Mouse (Mus musculus): ENCODE measurements around the gene Kpna1. TPM values are rescaled to one million over a fixed set of nuclear protein-coding genes. Genes with fewer than 3 reads are reported as not detected.
"Not testable (repeated sequence)": the region's sequence is repeated elsewhere in the genome, so short reads cannot be mapped to it uniquely, and the experiment has no call there.

The Kpna1 gene
- polyA plus RNA-seq, 1 experiment from 2014 or later = 41.6 TPM

- not testable (repeated sequence) for H3K27me3 ChIP-seq; H3K27ac ChIP-seq; H3K4me1 ChIP-seq; H3K4me3 ChIP-seq; H3K4me2 ChIP-seq (replicated peaks); H3K9ac ChIP-seq; H3K9me3 ChIP-seq; ATAC-seq (ENCODE audit: low FRiP score, low read depth)
- 96% methylated on average over 4 of the region's 4 CpGs for WGBS
- peaks cover 15% of the 10 kb centered on the region for H3K36me3 ChIP-seq
Observed at GRCm38 (mm10) chr16:35998852-35999251, 20.3 kb downstream of the Kpna1 start.

GRCm38 (mm10) chr16:36008396-36008795 lies 29.8 kb downstream of the Kpna1 start:
- no peaks in the 10 kb centered on the region for H3K4me1 ChIP-seq
- WGBS = 93% methylated on average over 3 of the region's 3 CpGs
- H3K27ac ChIP-seq = no peak overlapping the region
- no peaks in the 10 kb centered on the region for H3K27me3 ChIP-seq
- H3K36me3 ChIP-seq = peaks cover 32% of the 10 kb centered on the region
- no peak overlapping the region for H3K4me2 ChIP-seq (replicated peaks)
- no peak overlapping the region for H3K4me3 ChIP-seq
- H3K9ac ChIP-seq = no peak overlapping the region
- no peak for ATAC-seq (ENCODE audit: low FRiP score, low read depth)
- no peaks in the 10 kb centered on the region for H3K9me3 ChIP-seq

DNA sequence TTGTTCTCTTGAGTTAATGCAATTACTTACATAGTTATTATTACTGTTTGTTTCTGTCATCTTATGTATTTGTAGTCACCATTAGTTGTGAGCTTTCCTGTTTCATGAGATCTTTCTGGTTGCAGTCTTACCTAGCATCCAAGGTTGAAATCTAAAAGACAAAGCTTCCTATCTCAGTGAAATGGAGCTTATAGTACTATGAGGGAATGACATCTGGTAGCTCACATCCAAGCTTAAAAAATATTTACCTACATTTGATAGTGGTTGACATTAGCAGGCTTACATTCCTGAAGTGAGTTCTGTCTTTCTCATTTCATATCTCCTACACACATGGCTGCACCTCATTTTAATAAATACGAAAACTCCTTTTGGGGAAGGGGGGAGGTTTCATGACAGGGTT lies 37.8 kb downstream of the Kpna1 start:
- Histone ChIP-seq H3K36me3 (peaks cover 29% of the 10 kb centered on the region), H3K27ac (no peak overlapping the region), H3K9me3 (no peaks in the 10 kb centered on the region), H3K27me3 (no peaks in the 10 kb centered on the region), H3K4me1 (no peaks in the 10 kb centered on the region), H3K4me3 (no peak overlapping the region), H3K4me2 (replicated peaks) (no peak overlapping the region), H3K9ac (no peak overlapping the region)
- ATAC-seq (ENCODE audit: low FRiP score, low read depth) = no peak
- WGBS = 91% methylated on average over 1 of the region's 1 CpGs

GRCm38 (mm10) chr16:36028120-36028519 lies 49.6 kb downstream of the Kpna1 start:
- H3K9me3 ChIP-seq; H3K4me3 ChIP-seq; H3K4me1 ChIP-seq; H3K27me3 ChIP-seq; ATAC-seq (ENCODE audit: low FRiP score, low read depth); H3K27ac ChIP-seq; H3K4me2 ChIP-seq (replicated peaks); H3K9ac ChIP-seq: not testable (repeated sequence)
- peaks cover 52% of the 10 kb centered on the region for H3K36me3 ChIP-seq
- 96% methylated on average over 1 of the region's 2 CpGs for WGBS

- H3K4me3 ChIP-seq = peak within 1 kb of the TSS; percentile 68
- H3K27me3 ChIP-seq = no peaks in the 10 kb centered on the region
- ATAC-seq (ENCODE audit: low FRiP score, low read depth) = peak; percentile 95
- H3K9ac ChIP-seq = peak within 1 kb of the TSS; percentile 79
- H3K27ac ChIP-seq = peak within 1 kb of the TSS; percentile 88
- H3K36me3 ChIP-seq = peaks cover 40% of the 10 kb centered on the region
- WGBS = 3% methylated on average over 39 of the region's 39 CpGs
- peaks cover 20% of the 10 kb centered on the region for H3K4me1 ChIP-seq
- no peaks in the 10 kb centered on the region for H3K9me3 ChIP-seq
- H3K4me2 ChIP-seq (replicated peaks) = peak within 1 kb of the TSS; percentile 67
Observed at GRCm38 (mm10) chr16:36040640-36041624, 62.4 kb downstream of the Kpna1 start, which contains the start of gene Wdr5b. Gene Wdr5b, plus strand, starts transcription at chr16:36041190.

- 26% methylated on average over 11 of the region's 11 CpGs for WGBS
- no peak for ATAC-seq (ENCODE audit: low FRiP score, low read depth)
- H3K9ac ChIP-seq = peak overlapping the region; percentile 79
Observed at GRCm38 (mm10) chr16:36041625-36042020, 63.1 kb downstream of the Kpna1 start.

GRCm38 (mm10) chr16:36043073-36043472 lies 64.5 kb downstream of the Kpna1 start:
- ATAC-seq (ENCODE audit: low FRiP score, low read depth) = no peak
- WGBS = 87% methylated on average over 10 of the region's 10 CpGs
- H3K9ac ChIP-seq = no peak overlapping the region
- no peak overlapping the region for H3K4me2 ChIP-seq (replicated peaks)
- peaks cover 20% of the 10 kb centered on the region for H3K4me1 ChIP-seq
- no peak overlapping the region for H3K4me3 ChIP-seq
- peaks cover 57% of the 10 kb centered on the region for H3K36me3 ChIP-seq
- H3K27me3 ChIP-seq = no peaks in the 10 kb centered on the region
- H3K27ac ChIP-seq = no peak overlapping the region
- no peaks in the 10 kb centered on the region for H3K9me3 ChIP-seq

More at GRCm38 (mm10) chr16:36041625-36042020, 63.1 kb downstream of the Kpna1 start:
- Histone ChIP-seq H3K27me3 (no peaks in the 10 kb centered on the region), H3K4me3 (peak overlapping the region; percentile 68), H3K4me2 (replicated peaks) (peak overlapping the region; percentile 67), H3K9me3 (no peaks in the 10 kb centered on the region), H3K27ac (peak overlapping the region; percentile 88), H3K4me1 (peaks cover 20% of the 10 kb centered on the region), H3K36me3 (peaks cover 45% of the 10 kb centered on the region)

DNA sequence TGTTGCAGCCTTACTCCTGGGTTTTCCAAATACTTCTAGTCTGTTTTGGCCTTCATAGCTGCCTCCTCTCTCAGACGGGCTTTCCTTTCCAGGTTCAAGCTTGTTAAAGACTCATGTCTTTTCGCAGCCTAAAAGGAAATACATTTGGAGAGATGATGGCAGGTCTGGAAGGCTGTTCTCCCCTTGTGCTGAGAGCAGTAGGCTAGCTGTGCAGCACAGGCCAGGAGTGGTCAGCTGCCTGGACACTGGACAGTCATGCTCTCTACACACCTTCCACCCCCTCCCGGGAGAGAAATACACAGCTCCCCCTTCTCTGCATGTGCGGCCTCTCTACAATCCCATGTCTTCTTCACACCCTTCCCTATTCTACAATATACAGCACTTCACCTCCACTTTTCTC lies 65.4 kb downstream of the Kpna1 start:
- 88% methylated on average over 4 of the region's 4 CpGs for WGBS
- Histone ChIP-seq H3K9me3 (no peaks in the 10 kb centered on the region), H3K9ac (no peak overlapping the region), H3K4me3 (no peak overlapping the region), H3K27me3 (no peaks in the 10 kb centered on the region), H3K36me3 (peaks cover 66% of the 10 kb centered on the region), H3K4me1 (peaks cover 20% of the 10 kb centered on the region), H3K27ac (no peak overlapping the region), H3K4me2 (replicated peaks) (no peak overlapping the region)
- no peak for ATAC-seq (ENCODE audit: low FRiP score, low read depth)

- Histone ChIP-seq H3K9ac (no peak overlapping the region), H3K27ac (no peak overlapping the region), H3K27me3 (no peaks in the 10 kb centered on the region), H3K4me1 (peaks cover 1% of the 10 kb centered on the region), H3K9me3 (no peaks in the 10 kb centered on the region), H3K4me2 (replicated peaks) (no peak overlapping the region), H3K36me3 (peaks cover 98% of the 10 kb centered on the region), H3K4me3 (no peak overlapping the region)
- ATAC-seq (ENCODE audit: low FRiP score, low read depth) = no peak
- 85% methylated on average over 4 of the region's 4 CpGs for WGBS
Observed at GRCm38 (mm10) chr16:36047538-36047937, 69.0 kb downstream of the Kpna1 start.

DNA sequence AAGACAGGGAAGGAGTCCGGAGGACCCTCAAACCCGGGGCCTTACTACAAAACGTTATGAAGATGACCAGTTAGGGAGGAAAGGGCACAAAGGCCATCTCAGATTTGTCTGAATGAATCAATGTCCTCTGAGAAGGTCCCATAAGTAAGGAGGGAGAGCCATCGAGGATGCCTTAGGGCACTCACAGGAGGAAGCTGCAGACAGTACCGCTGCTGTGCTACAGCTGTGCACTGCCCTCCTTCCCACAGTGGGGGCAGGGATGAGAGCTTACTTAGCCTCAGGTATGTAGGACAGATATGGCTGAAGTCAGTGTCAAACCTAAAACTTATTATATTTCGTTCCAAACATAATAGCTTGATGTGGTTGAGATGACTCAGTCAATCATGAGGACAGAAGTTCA lies 72.9 kb downstream of the Kpna1 start:
- WGBS = 91% methylated on average over 6 of the region's 6 CpGs
- Histone ChIP-seq H3K4me2 (replicated peaks) (no peak overlapping the region), H3K4me3 (no peak overlapping the region), H3K4me1 (no peaks in the 10 kb centered on the region), H3K9me3 (no peaks in the 10 kb centered on the region), H3K9ac (no peak overlapping the region), H3K27me3 (no peaks in the 10 kb centered on the region), H3K27ac (no peak overlapping the region), H3K36me3 (peaks cover 82% of the 10 kb centered on the region)
- ATAC-seq (ENCODE audit: low FRiP score, low read depth) = no peak

DNA sequence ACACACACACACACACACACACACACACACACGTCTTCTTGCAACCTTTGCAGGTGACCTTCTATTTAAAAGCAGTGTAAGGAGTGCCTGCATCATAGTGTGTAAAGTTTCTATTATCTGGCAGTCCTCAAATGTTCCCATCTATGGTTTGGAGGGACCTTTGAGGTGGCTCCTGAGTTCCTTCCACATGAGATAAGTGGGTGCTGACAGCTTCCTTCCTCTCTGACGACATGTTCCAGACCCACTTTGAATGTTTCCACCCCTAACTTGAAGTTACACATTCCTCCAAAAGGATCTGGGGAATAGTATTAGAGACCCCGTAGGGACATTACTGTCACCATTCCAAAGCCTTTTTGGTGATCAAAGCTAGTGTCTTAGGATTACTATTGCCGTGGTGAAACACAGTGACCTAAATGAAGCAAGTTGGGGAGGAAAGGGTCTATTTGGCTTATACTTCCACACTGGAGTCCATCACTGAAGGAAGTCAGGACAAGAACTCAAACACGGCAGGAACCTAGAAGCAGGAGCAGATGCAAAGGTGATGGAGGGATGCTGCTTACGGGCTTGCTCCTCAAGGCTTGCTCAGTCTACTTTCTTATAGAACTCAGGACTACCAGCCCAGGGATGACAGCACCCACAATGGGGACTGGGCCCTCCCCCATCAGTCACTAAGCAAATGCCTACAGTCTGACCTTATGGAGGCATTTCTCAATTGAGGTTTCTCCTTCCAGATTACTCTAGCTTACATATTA lies 75.2 kb downstream of the Kpna1 start:
- no peak overlapping the region for H3K27ac ChIP-seq
- peaks cover 60% of the 10 kb centered on the region for H3K36me3 ChIP-seq
- H3K27me3 ChIP-seq = no peaks in the 10 kb centered on the region
- no peak overlapping the region for H3K4me3 ChIP-seq
- ATAC-seq (ENCODE audit: low FRiP score, low read depth) = no peak
- no peak overlapping the region for H3K4me2 ChIP-seq (replicated peaks)
- no peaks in the 10 kb centered on the region for H3K4me1 ChIP-seq
- H3K9ac ChIP-seq = no peak overlapping the region
- no peaks in the 10 kb centered on the region for H3K9me3 ChIP-seq
- WGBS = 83% methylated on average over 6 of the region's 6 CpGs

DNA sequence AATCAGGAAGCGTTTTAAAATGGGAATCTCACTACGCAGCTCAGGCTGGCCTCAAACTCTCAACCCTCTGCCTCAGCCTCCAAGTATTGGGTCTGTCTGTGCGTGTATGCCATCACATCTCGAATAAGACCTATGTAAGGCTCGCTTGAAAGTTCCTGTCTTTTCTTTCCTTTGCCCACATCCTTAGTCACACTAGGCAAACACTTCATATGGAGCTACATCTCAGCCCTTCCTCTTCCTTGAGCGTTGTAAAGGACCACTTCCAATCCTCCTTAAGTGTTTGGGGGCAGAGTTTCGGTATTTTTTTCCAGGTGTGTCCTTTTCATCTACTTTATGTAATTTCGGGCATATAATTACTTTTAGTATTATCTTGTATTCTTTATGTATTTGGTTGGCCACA lies 76.4 kb downstream of the Kpna1 start:
- H3K36me3 ChIP-seq = peaks cover 48% of the 10 kb centered on the region
- no peak for ATAC-seq (ENCODE audit: low FRiP score, low read depth)
- no peak overlapping the region for H3K4me2 ChIP-seq (replicated peaks)
- H3K9me3 ChIP-seq = no peaks in the 10 kb centered on the region
- no peak overlapping the region for H3K9ac ChIP-seq
- H3K27me3 ChIP-seq = no peaks in the 10 kb centered on the region
- no peaks in the 10 kb centered on the region for H3K4me1 ChIP-seq
- WGBS = 95% methylated on average over 8 of the region's 8 CpGs
- H3K27ac ChIP-seq = no peak overlapping the region
- H3K4me3 ChIP-seq = no peak overlapping the region
